Mouse (Mus musculus): ENCODE results near the gene Adsl.

DNA sequence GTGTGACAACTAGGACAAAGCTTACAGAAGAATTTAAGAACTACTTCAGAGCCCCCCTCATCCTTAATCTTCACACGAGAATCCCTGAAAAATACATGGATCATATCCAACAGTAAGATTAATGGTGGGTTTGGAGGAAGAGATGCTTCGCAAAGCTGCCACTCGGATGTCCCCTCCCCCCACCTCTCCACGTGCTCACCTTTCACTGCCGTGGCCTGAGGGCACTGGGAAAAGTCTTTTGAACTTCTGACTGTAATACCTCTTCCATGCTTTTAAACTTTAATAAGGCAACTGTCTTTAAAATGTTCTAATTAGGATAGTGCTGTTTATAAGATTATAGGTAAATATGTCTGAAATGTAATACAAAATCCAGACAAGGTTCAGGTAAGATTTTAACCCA lies 26.0 kb downstream of the Adsl start:
- TF ChIP-seq EP300 (IDR thresholded peaks at IDR 0.05; ENCODE audit: low read depth) (no peak), CTCF (IDR thresholded peaks at IDR 0.05; ENCODE audit: low read depth) (no peak)
